Mouse (Mus musculus): ENCODE data around the gene Gbp6. TPM values are rescaled to one million over a fixed set of nuclear protein-coding genes. Genes with fewer than 3 reads are reported as not detected.
"Not testable (repeated sequence)": the region's sequence is repeated elsewhere in the genome, so short reads cannot be mapped to it uniquely, and the experiment has no call there.

Gene Gbp6
- polyA plus RNA-seq, 1 experiment from 2014 or later = 1.9 TPM

DNA sequence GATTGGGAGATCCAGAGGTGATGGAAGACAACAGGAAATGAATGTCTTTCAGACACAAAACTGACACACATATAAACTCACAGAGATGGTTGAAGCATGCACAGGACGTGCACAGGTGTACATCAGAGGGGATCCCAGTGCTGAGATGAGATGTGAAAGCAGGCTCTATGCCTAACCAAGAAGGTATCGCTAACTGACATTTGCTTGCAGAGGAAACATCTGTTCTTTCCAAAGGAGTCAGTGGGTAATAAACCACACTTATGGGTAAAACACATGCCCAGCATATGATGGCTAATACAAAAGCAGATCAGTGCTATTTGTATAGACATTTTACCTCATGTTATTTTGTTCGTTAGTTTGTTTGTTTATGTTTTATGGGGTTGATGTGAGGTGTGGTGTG lies 32.8 kb downstream of the Gbp6 start:
- not testable (repeated sequence) for H3K36me3 ChIP-seq; H3K4me1 ChIP-seq; H3K9me3 ChIP-seq; H3K27me3 ChIP-seq; H3K27ac ChIP-seq (replicated peaks); H3K4me2 ChIP-seq (replicated peaks); ATAC-seq (ENCODE audit: low FRiP score, low read depth); H3K4me3 ChIP-seq; H3K9ac ChIP-seq (replicated peaks)
- 67% methylated on average over 1 of the region's 3 CpGs for WGBS

DNA sequence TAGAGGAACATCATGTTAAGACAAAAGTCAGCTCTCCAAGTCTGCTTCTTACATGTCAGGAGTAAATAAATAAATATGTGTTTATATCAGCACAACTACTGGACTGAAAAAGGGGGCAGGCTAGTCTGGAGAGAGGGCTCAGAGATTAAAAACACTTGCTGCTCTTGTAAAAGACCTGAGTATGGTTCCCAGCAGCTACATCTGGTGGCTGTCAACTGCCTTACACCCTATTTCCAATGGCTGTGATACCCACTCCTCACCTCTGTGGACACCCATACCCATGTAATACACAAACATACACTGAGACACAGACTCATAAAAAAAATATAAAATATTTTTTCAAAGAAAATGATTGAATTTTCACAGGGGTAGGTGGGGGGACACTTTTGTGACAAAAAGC lies 41.0 kb downstream of the Gbp6 start:
- H3K27ac ChIP-seq (replicated peaks) = no peak overlapping the region
- H3K9me3 ChIP-seq = no peaks in the 10 kb centered on the region
- H3K36me3 ChIP-seq = no peaks in the 10 kb centered on the region
- H3K4me2 ChIP-seq (replicated peaks) = no peak overlapping the region
- no peak overlapping the region for H3K4me3 ChIP-seq
- no peaks in the 10 kb centered on the region for H3K27me3 ChIP-seq
- H3K9ac ChIP-seq (replicated peaks) = no peak overlapping the region
- H3K4me1 ChIP-seq = no peaks in the 10 kb centered on the region
- no peak for ATAC-seq (ENCODE audit: low FRiP score, low read depth)

DNA sequence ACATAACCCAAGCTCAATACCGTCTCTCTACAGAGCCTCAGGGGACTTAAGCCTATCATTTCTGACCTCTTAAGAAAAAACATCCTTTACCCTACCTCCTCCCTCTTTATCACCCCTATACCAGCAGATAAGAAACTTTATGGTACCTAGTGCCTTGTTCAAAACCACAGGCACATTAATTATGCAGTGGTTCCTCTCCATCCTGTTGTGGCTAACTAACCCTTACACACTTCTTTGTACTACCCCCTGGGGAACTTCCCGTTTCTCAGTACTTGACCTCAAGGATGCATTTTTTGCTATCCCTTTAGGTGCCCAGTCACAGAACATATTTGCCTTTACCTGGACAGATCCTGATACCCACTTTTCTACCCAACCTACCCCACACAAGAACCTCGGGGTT lies 48.8 kb downstream of the Gbp6 start:
- H3K27me3 ChIP-seq = not testable (repeated sequence)
- WGBS = 84% methylated on average over 3 of the region's 3 CpGs

DNA sequence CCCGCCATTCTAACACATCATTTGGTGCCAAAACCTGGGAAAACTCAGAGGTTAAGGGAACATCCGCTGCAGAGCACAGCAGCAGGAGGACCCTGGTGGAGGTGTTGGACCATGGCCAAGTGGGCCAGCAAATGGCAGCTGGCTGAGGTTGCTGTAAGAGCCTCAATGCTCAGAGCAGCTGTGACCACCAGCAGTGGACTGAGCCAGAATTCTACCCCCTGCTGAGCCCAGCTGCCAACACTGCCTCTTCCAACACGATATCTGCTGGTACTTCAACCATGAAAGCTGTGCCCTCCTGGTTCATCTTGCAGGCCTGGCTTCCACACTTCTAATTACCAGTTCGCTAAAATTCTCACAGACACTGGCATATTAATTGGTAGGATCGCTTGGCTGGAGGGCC lies 52.5 kb downstream of the Gbp6 start:
- not testable (repeated sequence) for H3K27me3 ChIP-seq; H3K9ac ChIP-seq (replicated peaks); ATAC-seq (ENCODE audit: low FRiP score, low read depth); H3K4me2 ChIP-seq (replicated peaks); H3K4me1 ChIP-seq; H3K36me3 ChIP-seq; H3K4me3 ChIP-seq; H3K9me3 ChIP-seq; H3K27ac ChIP-seq (replicated peaks)
- 84% methylated on average over 5 of the region's 5 CpGs for WGBS

More for the DNA sequence above, 48.8 kb downstream of the Gbp6 start:
- H3K4me1 ChIP-seq; H3K9me3 ChIP-seq; H3K4me3 ChIP-seq; H3K36me3 ChIP-seq; ATAC-seq (ENCODE audit: low FRiP score, low read depth); H3K9ac ChIP-seq (replicated peaks); H3K27ac ChIP-seq (replicated peaks); H3K4me2 ChIP-seq (replicated peaks): not testable (repeated sequence)

DNA sequence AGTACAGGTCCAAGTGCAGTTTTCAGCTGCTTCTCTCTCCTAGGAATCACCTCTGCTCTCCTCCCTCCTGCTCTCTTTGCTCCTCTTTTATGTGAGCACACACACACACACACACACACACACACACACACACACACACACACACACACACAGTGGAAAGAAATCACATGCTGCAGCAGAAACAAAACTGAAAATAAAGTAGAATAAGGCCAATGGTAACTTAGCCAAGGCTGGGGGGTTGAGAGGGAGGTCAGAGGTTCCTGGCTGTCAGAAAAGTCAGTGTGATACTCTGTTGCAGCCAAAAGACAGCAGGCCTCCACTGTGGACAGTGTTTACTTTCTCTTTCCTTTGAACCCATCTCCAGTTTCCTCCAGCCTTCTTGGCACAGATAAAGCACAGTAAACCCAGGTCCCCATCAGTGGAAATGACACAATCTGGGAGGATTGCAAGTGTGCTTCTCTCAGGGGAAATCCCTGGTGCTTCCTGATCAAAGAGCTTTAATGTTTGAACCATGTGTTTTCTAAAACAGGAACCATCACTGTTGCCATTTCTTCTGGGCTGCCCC lies 53.9 kb downstream of the Gbp6 start, which contains the start of gene Gbp10:
Gene Gbp10 (minus strand): TSS at position 51 of the 565 bp plus-strand sequence.
- H3K36me3 ChIP-seq; H3K9me3 ChIP-seq; H3K27ac ChIP-seq (replicated peaks); H3K27me3 ChIP-seq; H3K4me1 ChIP-seq; H3K9ac ChIP-seq (replicated peaks); H3K4me3 ChIP-seq; ATAC-seq (ENCODE audit: low FRiP score, low read depth); H3K4me2 ChIP-seq (replicated peaks): not testable (repeated sequence)

DNA sequence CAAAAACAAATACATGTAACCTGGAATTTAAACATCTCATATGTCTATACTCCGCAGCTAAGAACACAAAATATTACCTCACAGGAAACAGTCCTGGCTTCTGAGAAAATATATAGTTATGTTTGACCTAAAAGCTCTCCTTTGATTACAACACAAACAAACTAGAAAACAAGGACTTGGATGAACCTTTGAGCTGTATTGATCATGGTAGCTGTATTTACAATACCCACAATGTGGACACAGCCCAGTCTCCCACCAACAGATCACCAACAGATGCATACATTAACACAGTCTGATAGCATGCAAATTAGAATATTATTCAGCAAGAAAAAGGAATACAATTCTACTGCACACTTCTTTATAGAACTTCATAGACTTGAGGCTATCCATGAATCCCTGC lies 55.1 kb downstream of the Gbp6 start:
- H3K9me3 ChIP-seq; H3K4me1 ChIP-seq; ATAC-seq (ENCODE audit: low FRiP score, low read depth); H3K4me3 ChIP-seq; H3K9ac ChIP-seq (replicated peaks); H3K27ac ChIP-seq (replicated peaks); H3K27me3 ChIP-seq; H3K36me3 ChIP-seq; H3K4me2 ChIP-seq (replicated peaks): not testable (repeated sequence)
- 90% methylated on average over 1 of the region's 1 CpGs for WGBS

DNA sequence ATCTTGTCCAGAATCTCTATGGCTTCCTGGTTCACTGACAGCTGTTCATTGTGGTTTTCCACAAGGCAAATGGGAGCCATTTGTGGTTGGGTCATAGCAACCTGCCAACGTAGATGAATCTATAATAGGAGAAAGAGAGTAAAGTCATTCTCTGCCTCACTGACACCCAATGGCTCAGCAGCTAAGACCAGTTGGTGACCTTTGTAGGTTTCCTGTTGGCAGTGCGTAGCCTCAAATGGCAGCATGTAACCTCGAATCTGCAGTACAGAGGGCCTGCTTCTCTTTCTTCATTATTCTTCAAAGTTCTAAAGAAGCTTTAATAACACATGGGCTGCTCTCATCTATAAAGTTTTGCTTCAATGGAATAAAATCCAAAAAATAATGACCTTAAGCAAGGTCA lies 57.5 kb downstream of the Gbp6 start:
- 76% methylated on average over 3 of the region's 3 CpGs for WGBS
- H3K27ac ChIP-seq (replicated peaks); H3K4me3 ChIP-seq: not testable (repeated sequence)

More for the DNA sequence above, 57.5 kb downstream of the Gbp6 start:
- not testable (repeated sequence) for H3K4me2 ChIP-seq (replicated peaks); H3K9me3 ChIP-seq; H3K27me3 ChIP-seq; H3K36me3 ChIP-seq; H3K4me1 ChIP-seq; H3K9ac ChIP-seq (replicated peaks); ATAC-seq (ENCODE audit: low FRiP score, low read depth)

Other genes starting within 250 kb of the Gbp6 start
- gene Gbp9, start 154.2 kb downstream of the Gbp6 start, polyA plus RNA-seq (2016; fragmentation: Nextera tagmentation; extraction: Ambion mirVana) = 0.88 and 1.5 TPM in 2 replicates
- gene Gbp8, start 154.2 kb downstream of the Gbp6 start, polyA plus RNA-seq (2016; fragmentation: Nextera tagmentation; extraction: Ambion mirVana) = 0.45 and 0.47 TPM in 2 replicates
- gene Gbp4, start 154.1 kb downstream of the Gbp6 start, polyA plus RNA-seq (2016; fragmentation: Nextera tagmentation; extraction: Ambion mirVana) = 0.59 TPM in 2 replicates
- 0.18 and 0.66 TPM in 2 replicates for gene Gbp10, start 54.2 kb downstream of the Gbp6 start, polyA plus RNA-seq (2016; fragmentation: Nextera tagmentation; extraction: Ambion mirVana)
- 0.21 TPM in 1 of 2 replicates, not detected in the other for gene Gm43302, start within 50 bp of the Gbp6 start, polyA plus RNA-seq (2016; fragmentation: Nextera tagmentation; extraction: Ambion mirVana)
- 11.5 and 12.4 TPM in 2 replicates for gene Lrrc8b, start 122.1 kb upstream of the Gbp6 start, polyA plus RNA-seq (2016; fragmentation: Nextera tagmentation; extraction: Ambion mirVana)
- gene Lrrc8c, start 225.7 kb upstream of the Gbp6 start, polyA plus RNA-seq (2016; fragmentation: Nextera tagmentation; extraction: Ambion mirVana) = 9.4 and 11.0 TPM in 2 replicates

Data from midbrain, embryonic 12.5 days (tissue).